Mouse (Mus musculus): ENCODE measurements around the gene L1td1. TPM values are rescaled to one million over a fixed set of nuclear protein-coding genes. Genes with fewer than 3 reads are reported as not detected.
A peak's percentile ranks its signal among the peaks of the same experiment; 100 is the strongest.

The L1td1 gene
- total and polyA plus RNA-seq, 2 experiments from 2014 or later, result 0.19 to 1.0 TPM

GRCm38 (mm10) chr4:98756141-98756540, 29.6 kb downstream of the L1td1 start:
- DNase-seq (ENCODE audit: low spot score), result no peak
- TF ChIP-seq CTCF (IDR thresholded peaks at IDR 0.05; ENCODE audit: low read depth), result no peak
- Histone ChIP-seq H3K4me3 (ENCODE audit: low read length) (no peak overlapping the region), H3K27me3 (ENCODE audit: insufficient read depth, low read length) (no peaks in the 10 kb centered on the region), H3K9ac (replicated peaks; ENCODE audit: low read length) (no peak overlapping the region), H3K4me2 (ENCODE audit: low read depth, low read length) (no peak overlapping the region), H3K36me3 (ENCODE audit: insufficient read depth, low read length) (no peaks in the 10 kb centered on the region), H3K4me1 (ENCODE audit: insufficient read depth, low read length) (no peaks in the 10 kb centered on the region), H3K27ac (no peak overlapping the region), H3K9me3 (ENCODE audit: low read length) (no peaks in the 10 kb centered on the region)
- WGBS, result 20% methylated on average over 11 of the region's 11 CpGs
- peak; percentile 39; the same call in 1 of the 2 replicates for ATAC-seq

- WGBS, result 36% methylated on average over 4 of the region's 4 CpGs
- no peaks in the 10 kb centered on the region for H3K36me3 ChIP-seq (ENCODE audit: insufficient read depth, low read length)
- H3K27ac ChIP-seq, result peak overlapping the region; percentile 60
- TF ChIP-seq CTCF (IDR thresholded peaks at IDR 0.05; ENCODE audit: low read depth), result no peak
- no peaks in the 10 kb centered on the region for H3K27me3 ChIP-seq (ENCODE audit: insufficient read depth, low read length)
- H3K4me3 ChIP-seq (ENCODE audit: low read length), result no peak overlapping the region
- H3K4me1 ChIP-seq (ENCODE audit: insufficient read depth, low read length), result no peaks in the 10 kb centered on the region
- no peak overlapping the region for H3K4me2 ChIP-seq (ENCODE audit: low read depth, low read length)
- H3K9me3 ChIP-seq (ENCODE audit: low read length), result no peaks in the 10 kb centered on the region
- H3K9ac ChIP-seq (replicated peaks; ENCODE audit: low read length), result no peak overlapping the region
- DNase-seq (ENCODE audit: low spot score) (peak; percentile 50), ATAC-seq (peak; percentile 73)
Observed at GRCm38 (mm10) chr4:98758012-98758821, 31.7 kb downstream of the L1td1 start.

GRCm38 (mm10) chr4:98758872-98759518, 32.5 kb downstream of the L1td1 start:
- Histone ChIP-seq H3K9me3 (ENCODE audit: low read length) (no peaks in the 10 kb centered on the region), H3K36me3 (ENCODE audit: insufficient read depth, low read length) (no peaks in the 10 kb centered on the region), H3K4me3 (ENCODE audit: low read length) (no peak overlapping the region), H3K9ac (replicated peaks; ENCODE audit: low read length) (no peak overlapping the region), H3K27me3 (ENCODE audit: insufficient read depth, low read length) (no peaks in the 10 kb centered on the region), H3K4me2 (ENCODE audit: low read depth, low read length) (no peak overlapping the region), H3K27ac (no peak overlapping the region), H3K4me1 (ENCODE audit: insufficient read depth, low read length) (no peaks in the 10 kb centered on the region)
- WGBS, result 72% methylated on average over 3 of the region's 3 CpGs
- no peak for TF ChIP-seq CTCF (IDR thresholded peaks at IDR 0.05; ENCODE audit: low read depth)
- ATAC-seq (no peak), DNase-seq (ENCODE audit: low spot score) (peak; percentile 30)

- H3K27ac ChIP-seq, result no peak overlapping the region
- H3K36me3 ChIP-seq (ENCODE audit: insufficient read depth, low read length), result no peaks in the 10 kb centered on the region
- ATAC-seq (no peak), DNase-seq (ENCODE audit: low spot score) (no peak)
- H3K27me3 ChIP-seq (ENCODE audit: insufficient read depth, low read length), result no peaks in the 10 kb centered on the region
- no peak overlapping the region for H3K9ac ChIP-seq (replicated peaks; ENCODE audit: low read length)
- no peak overlapping the region for H3K4me3 ChIP-seq (ENCODE audit: low read length)
- H3K4me1 ChIP-seq (ENCODE audit: insufficient read depth, low read length), result no peaks in the 10 kb centered on the region
- 84% methylated on average over 14 of the region's 14 CpGs for WGBS
- H3K4me2 ChIP-seq (ENCODE audit: low read depth, low read length), result no peak overlapping the region
- TF ChIP-seq CTCF (IDR thresholded peaks at IDR 0.05; ENCODE audit: low read depth), result no peak
- H3K9me3 ChIP-seq (ENCODE audit: low read length), result no peaks in the 10 kb centered on the region
Observed at GRCm38 (mm10) chr4:98767134-98768133, 40.9 kb downstream of the L1td1 start.

GRCm38 (mm10) chr4:98773785-98774184, 47.3 kb downstream of the L1td1 start:
- no peaks in the 10 kb centered on the region for H3K9me3 ChIP-seq (ENCODE audit: low read length)
- H3K4me1 ChIP-seq (ENCODE audit: insufficient read depth, low read length), result no peaks in the 10 kb centered on the region
- no peak overlapping the region for H3K9ac ChIP-seq (replicated peaks; ENCODE audit: low read length)
- no peaks in the 10 kb centered on the region for H3K27me3 ChIP-seq (ENCODE audit: insufficient read depth, low read length)
- no peak for ATAC-seq
- no peak overlapping the region for H3K27ac ChIP-seq
- H3K36me3 ChIP-seq (ENCODE audit: insufficient read depth, low read length), result no peaks in the 10 kb centered on the region
- no peak for DNase-seq (ENCODE audit: low spot score)
- WGBS, result 89% methylated on average over 5 of the region's 5 CpGs
- no peak overlapping the region for H3K4me2 ChIP-seq (ENCODE audit: low read depth, low read length)
- TF ChIP-seq CTCF (IDR thresholded peaks at IDR 0.05; ENCODE audit: low read depth), result no peak
- no peak overlapping the region for H3K4me3 ChIP-seq (ENCODE audit: low read length)

- H3K27me3 ChIP-seq (ENCODE audit: insufficient read depth, low read length), result no peaks in the 10 kb centered on the region
- ATAC-seq (no peak), DNase-seq (ENCODE audit: low spot score) (no peak)
- 90% methylated on average over 10 of the region's 10 CpGs for WGBS
- H3K4me3 ChIP-seq (ENCODE audit: low read length), result no peak overlapping the region
- no peaks in the 10 kb centered on the region for H3K9me3 ChIP-seq (ENCODE audit: low read length)
- H3K4me1 ChIP-seq (ENCODE audit: insufficient read depth, low read length), result no peaks in the 10 kb centered on the region
- no peaks in the 10 kb centered on the region for H3K36me3 ChIP-seq (ENCODE audit: insufficient read depth, low read length)
- H3K4me2 ChIP-seq (ENCODE audit: low read depth, low read length), result no peak overlapping the region
- H3K9ac ChIP-seq (replicated peaks; ENCODE audit: low read length), result no peak overlapping the region
- TF ChIP-seq CTCF (IDR thresholded peaks at IDR 0.05; ENCODE audit: low read depth), result no peak
- no peak overlapping the region for H3K27ac ChIP-seq
Observed at GRCm38 (mm10) chr4:98776721-98777427, 50.3 kb downstream of the L1td1 start.
